Mouse (Mus musculus): ENCODE data around the gene Rpusd2. TPM values are rescaled to one million over a fixed set of nuclear protein-coding genes. Genes with fewer than 3 reads are reported as not detected.

Rpusd2 gene
- polyA plus RNA-seq, 1 experiment from 2014 or later: 3.5 TPM

DNA sequence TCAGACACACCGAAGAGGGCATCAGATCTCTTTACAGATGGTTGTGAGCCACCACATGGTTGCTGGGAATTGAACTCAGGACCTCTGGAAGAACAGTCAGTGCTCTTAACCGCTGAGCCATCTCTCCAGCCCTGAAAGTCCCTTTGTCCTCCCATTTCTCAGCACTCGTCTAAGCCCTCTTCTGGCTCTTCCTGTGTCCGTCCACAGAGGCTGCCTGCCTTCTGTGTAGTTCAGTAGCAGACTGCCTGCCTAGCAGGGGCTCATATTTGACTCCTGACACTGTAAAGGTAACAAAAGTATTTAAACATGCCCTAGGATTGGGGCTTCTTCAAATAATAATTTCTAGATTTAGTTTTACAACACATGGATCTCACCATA, 9.4 kb upstream of the Rpusd2 start:
- Histone ChIP-seq H3K36me3 (ENCODE audit: control insufficient read depth, insufficient read depth, low read length) (peaks cover 16% of the 10 kb centered on the region), H3K27me3 (ENCODE audit: control insufficient read depth, insufficient read depth, low read depth, low read length) (no peaks in the 10 kb centered on the region), H3K4me3 (ENCODE audit: low read length) (no peak overlapping the region), H3K4me2 (ENCODE audit: low read depth, low read length) (no peak overlapping the region), H3K27ac (ENCODE audit: low read length) (no peak overlapping the region), H3K9ac (ENCODE audit: low read length) (no peak overlapping the region), H3K9me3 (ENCODE audit: control insufficient read depth, low read length) (no peaks in the 10 kb centered on the region), H3K4me1 (replicated peaks; ENCODE audit: control insufficient read depth, insufficient read depth, low read length) (peaks cover 7% of the 10 kb centered on the region; the same call in 1 of the 2 replicates)
- WGBS: 63% methylated on average over 4 of the region's 4 CpGs
- ATAC-seq (ENCODE audit: low read depth): no peak

DNA sequence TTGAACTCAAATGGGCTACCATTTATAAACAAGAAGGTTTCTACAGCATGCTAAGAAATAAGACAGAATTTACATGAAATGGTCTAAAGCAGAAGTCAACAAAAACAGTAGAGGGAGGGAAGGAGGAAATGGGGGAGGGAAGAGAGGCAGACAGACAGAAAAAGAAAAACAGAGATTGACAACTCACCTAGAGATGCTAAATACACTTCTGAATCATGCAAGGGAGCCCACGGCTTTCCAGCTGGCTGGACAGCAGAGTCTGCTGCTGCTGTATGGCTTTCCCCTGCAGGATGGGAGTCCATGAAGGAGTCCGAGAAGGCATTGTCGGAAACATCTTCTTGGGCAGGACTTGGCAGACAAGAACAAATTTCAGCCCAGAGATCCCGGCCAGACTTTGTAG, 7.6 kb upstream of the Rpusd2 start:
- H3K9me3 ChIP-seq (ENCODE audit: control insufficient read depth, low read length): no peaks in the 10 kb centered on the region
- WGBS: 91% methylated on average over 4 of the region's 4 CpGs
- ATAC-seq (ENCODE audit: low read depth): no peak
- H3K4me1 ChIP-seq (replicated peaks; ENCODE audit: control insufficient read depth, insufficient read depth, low read length): peaks cover 7% of the 10 kb centered on the region; the same call in 1 of the 2 replicates
- H3K9ac ChIP-seq (ENCODE audit: low read length): no peak overlapping the region
- peaks cover 6% of the 10 kb centered on the region for H3K36me3 ChIP-seq (ENCODE audit: control insufficient read depth, insufficient read depth, low read length)
- no peaks in the 10 kb centered on the region for H3K27me3 ChIP-seq (ENCODE audit: control insufficient read depth, insufficient read depth, low read depth, low read length)
- no peak overlapping the region for H3K4me3 ChIP-seq (ENCODE audit: low read length)
- H3K4me2 ChIP-seq (ENCODE audit: low read depth, low read length): no peak overlapping the region
- H3K27ac ChIP-seq (ENCODE audit: low read length): no peak overlapping the region

DNA sequence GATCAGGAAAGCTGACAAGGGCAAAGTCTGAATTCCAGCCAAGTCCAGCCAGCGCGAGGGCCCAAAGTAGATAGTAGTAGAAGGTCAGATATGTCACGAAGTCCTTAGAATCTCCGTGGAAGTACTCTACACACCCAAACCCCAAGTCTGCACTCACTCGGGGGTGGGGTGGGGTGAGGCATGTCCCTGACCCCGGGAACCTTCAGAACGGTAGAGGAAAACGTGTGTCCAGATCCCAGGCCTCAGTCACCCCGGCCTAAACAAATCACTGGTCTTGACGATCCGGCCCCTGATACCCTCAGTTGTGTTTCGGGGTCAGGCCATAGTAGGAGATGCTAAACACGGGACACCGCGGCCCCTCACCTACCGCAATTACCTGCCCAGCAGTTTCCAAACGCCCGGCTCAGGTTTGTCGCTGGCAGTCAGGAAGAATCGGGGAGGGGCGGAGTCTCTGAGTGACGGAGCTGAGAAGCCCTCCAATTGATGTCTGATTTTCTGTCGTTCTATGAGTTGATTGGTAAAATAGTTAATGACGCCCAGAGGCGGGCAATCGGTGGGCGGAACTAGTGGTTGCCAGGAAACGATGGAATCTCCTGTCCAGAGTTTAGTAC, 5.5 kb upstream of the Rpusd2 start, which contains the start of gene Ccdc32:
Gene Ccdc32, minus strand, starts transcription at position 453 of the 611 bp plus-strand sequence.
- no peaks in the 10 kb centered on the region for H3K9me3 ChIP-seq (ENCODE audit: control insufficient read depth, low read length)
- H3K27ac ChIP-seq (ENCODE audit: low read length): no peak within 1 kb of the TSS
- no peaks in the 10 kb centered on the region; the same call in 1 of the 2 replicates for H3K36me3 ChIP-seq (ENCODE audit: control insufficient read depth, insufficient read depth, low read length)
- WGBS: 0% methylated on average over 28 of the region's 28 CpGs
- peak within 1 kb of the TSS; percentile 87 for H3K4me2 ChIP-seq (ENCODE audit: low read depth, low read length)
- ATAC-seq (ENCODE audit: low read depth): peak; percentile 97
- peak within 1 kb of the TSS; percentile 59 for H3K4me3 ChIP-seq (ENCODE audit: low read length)
- no peaks in the 10 kb centered on the region for H3K27me3 ChIP-seq (ENCODE audit: control insufficient read depth, insufficient read depth, low read depth, low read length)
- H3K9ac ChIP-seq (ENCODE audit: low read length): peak within 1 kb of the TSS; percentile 69
- H3K4me1 ChIP-seq (replicated peaks; ENCODE audit: control insufficient read depth, insufficient read depth, low read length): peaks cover 7% of the 10 kb centered on the region; the same call in 1 of the 2 replicates

- 44% methylated on average over 4 of the region's 4 CpGs for WGBS
- Histone ChIP-seq H3K27ac (ENCODE audit: low read length) (no peak overlapping the region), H3K4me3 (ENCODE audit: low read length) (no peak overlapping the region), H3K9me3 (ENCODE audit: control insufficient read depth, low read length) (no peaks in the 10 kb centered on the region), H3K27me3 (ENCODE audit: control insufficient read depth, insufficient read depth, low read depth, low read length) (no peaks in the 10 kb centered on the region), H3K4me2 (ENCODE audit: low read depth, low read length) (no peak overlapping the region), H3K4me1 (replicated peaks; ENCODE audit: control insufficient read depth, insufficient read depth, low read length) (peaks cover 15% of the 10 kb centered on the region), H3K36me3 (ENCODE audit: control insufficient read depth, insufficient read depth, low read length) (peaks cover 2% of the 10 kb centered on the region; the same call in 1 of the 2 replicates), H3K9ac (ENCODE audit: low read length) (no peak overlapping the region)
- ATAC-seq (ENCODE audit: low read depth): no peak
These were observed 2.4 kb upstream of the Rpusd2 start for GRCm38 (mm10) chr2:119032191-119032590.

DNA sequence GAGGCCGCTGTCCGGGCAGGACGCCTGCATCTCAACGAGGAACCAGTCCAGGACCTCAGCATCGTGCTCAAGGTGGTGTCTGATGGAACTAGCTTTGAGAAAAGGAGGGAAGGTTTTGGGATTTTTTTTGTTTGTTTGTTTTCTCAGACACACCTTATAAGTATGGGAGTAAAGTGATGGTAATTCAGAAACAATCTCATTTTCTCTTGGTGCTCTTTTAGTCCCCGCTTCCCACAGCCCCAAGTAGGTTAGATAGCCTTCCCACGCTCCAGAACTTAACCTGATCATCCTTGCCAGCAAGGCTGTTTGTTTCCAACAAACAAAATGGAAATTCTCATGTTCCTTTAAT, 781 bp downstream of the Rpusd2 start:
- H3K9ac ChIP-seq (ENCODE audit: low read length): peak overlapping the region; percentile 76
- no peak for ATAC-seq (ENCODE audit: low read depth)
- WGBS: 10% methylated on average over 7 of the region's 7 CpGs
- H3K27me3 ChIP-seq (ENCODE audit: control insufficient read depth, insufficient read depth, low read depth, low read length): no peaks in the 10 kb centered on the region
- H3K4me3 ChIP-seq (ENCODE audit: low read length): peak overlapping the region; percentile 62
- H3K27ac ChIP-seq (ENCODE audit: low read length): no peak overlapping the region
- peak overlapping the region; percentile 64 for H3K4me2 ChIP-seq (ENCODE audit: low read depth, low read length)
- no peaks in the 10 kb centered on the region for H3K9me3 ChIP-seq (ENCODE audit: control insufficient read depth, low read length)
- H3K36me3 ChIP-seq (ENCODE audit: control insufficient read depth, insufficient read depth, low read length): peaks cover 13% of the 10 kb centered on the region
- peaks cover 8% of the 10 kb centered on the region for H3K4me1 ChIP-seq (replicated peaks; ENCODE audit: control insufficient read depth, insufficient read depth, low read length)

- ATAC-seq (ENCODE audit: low read depth): no peak
- no peaks in the 10 kb centered on the region; the same call in 1 of the 2 replicates for H3K4me1 ChIP-seq (replicated peaks; ENCODE audit: control insufficient read depth, insufficient read depth, low read length)
- no peak overlapping the region for H3K27ac ChIP-seq (ENCODE audit: low read length)
- H3K36me3 ChIP-seq (ENCODE audit: control insufficient read depth, insufficient read depth, low read length): peaks cover 18% of the 10 kb centered on the region
- 46% methylated on average over 4 of the region's 4 CpGs for WGBS
- no peaks in the 10 kb centered on the region for H3K27me3 ChIP-seq (ENCODE audit: control insufficient read depth, insufficient read depth, low read depth, low read length)
- no peak overlapping the region for H3K4me3 ChIP-seq (ENCODE audit: low read length)
- H3K9me3 ChIP-seq (ENCODE audit: control insufficient read depth, low read length): no peaks in the 10 kb centered on the region
- no peak overlapping the region for H3K4me2 ChIP-seq (ENCODE audit: low read depth, low read length)
- H3K9ac ChIP-seq (ENCODE audit: low read length): no peak overlapping the region
These were observed 6.3 kb downstream of the Rpusd2 start for GRCm38 (mm10) chr2:119040882-119041281.

DNA sequence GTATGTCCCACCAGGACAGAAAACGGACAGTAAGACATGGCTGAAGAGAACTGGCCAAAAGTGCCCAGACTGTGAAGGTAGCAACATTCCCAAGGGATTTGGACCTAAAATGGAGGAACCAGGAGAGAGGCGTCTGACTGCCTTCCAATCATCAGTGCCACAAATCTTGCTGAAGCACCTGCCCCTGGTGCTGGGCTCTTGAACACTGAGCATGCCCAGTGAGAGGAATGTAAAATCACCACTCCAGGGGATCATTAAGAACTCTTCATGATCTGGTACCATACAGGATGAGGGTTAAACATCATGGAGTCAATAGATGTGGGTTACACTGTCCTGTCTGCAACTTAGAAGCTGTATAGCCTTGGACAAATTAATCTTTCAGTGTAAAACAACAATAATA, 10.6 kb downstream of the Rpusd2 start:
- peaks cover 6% of the 10 kb centered on the region for H3K36me3 ChIP-seq (ENCODE audit: control insufficient read depth, insufficient read depth, low read length)
- H3K9ac ChIP-seq (ENCODE audit: low read length): no peak overlapping the region
- 69% methylated on average over 2 of the region's 2 CpGs for WGBS
- no peak for ATAC-seq (ENCODE audit: low read depth)
- no peaks in the 10 kb centered on the region for H3K9me3 ChIP-seq (ENCODE audit: control insufficient read depth, low read length)
- H3K4me1 ChIP-seq (replicated peaks; ENCODE audit: control insufficient read depth, insufficient read depth, low read length): peaks cover 3% of the 10 kb centered on the region
- H3K4me2 ChIP-seq (ENCODE audit: low read depth, low read length): no peak overlapping the region
- no peak overlapping the region for H3K27ac ChIP-seq (ENCODE audit: low read length)
- no peak overlapping the region for H3K4me3 ChIP-seq (ENCODE audit: low read length)
- H3K27me3 ChIP-seq (ENCODE audit: control insufficient read depth, insufficient read depth, low read depth, low read length): no peaks in the 10 kb centered on the region

DNA sequence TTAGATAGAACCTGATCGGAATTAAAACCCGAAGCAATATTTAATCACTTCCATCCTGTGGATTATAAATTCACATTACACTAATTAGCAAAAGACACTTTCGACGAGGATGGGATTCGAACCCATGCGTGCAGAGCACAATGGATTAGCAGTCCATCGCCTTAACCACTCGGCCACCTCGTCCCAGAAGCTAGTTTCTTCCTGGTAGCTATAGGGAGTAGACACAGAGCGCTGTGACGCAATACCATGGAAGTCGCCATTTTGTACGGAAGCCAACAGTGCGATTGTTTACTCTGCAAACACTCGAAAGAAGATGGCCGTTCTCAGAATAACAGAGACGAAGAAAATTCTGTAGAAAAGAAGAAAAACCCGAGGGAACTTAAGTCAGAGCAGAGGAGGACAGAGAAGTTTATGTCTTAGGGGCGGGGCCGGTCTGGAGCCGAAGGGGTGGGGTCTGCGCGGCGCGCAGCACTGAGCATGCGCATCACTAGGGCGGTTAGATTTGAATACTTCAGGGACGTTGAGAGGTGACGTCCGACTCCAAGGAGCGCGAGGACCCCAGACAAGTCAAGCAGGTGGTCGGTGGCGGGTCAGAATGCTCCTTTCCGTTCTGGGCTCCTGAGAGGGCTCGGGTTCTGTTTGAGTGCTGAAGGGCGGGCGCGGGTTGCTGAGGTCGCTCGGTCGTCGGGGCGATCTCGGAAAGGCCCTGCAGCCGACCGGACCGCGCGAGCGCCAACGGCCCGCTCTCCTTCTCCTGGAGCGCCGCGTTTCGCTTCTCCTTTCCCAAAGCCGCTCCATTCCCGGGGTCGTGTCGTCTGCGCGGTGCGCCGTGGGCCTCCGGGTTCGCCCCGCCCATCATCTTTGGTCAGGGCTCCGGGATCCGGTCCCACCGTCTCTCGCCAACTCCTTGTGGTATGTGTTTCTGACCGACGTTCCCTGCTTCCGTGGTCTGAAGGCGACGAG, 12.3 kb downstream of the Rpusd2 start, which contains the start of gene Knl1:
Gene Knl1, plus strand, starts transcription at position 471 of the 963 bp plus-strand sequence.
- Histone ChIP-seq H3K9ac (ENCODE audit: low read length) (peak within 1 kb of the TSS; percentile 85), H3K27me3 (ENCODE audit: control insufficient read depth, insufficient read depth, low read depth, low read length) (no peaks in the 10 kb centered on the region), H3K36me3 (ENCODE audit: control insufficient read depth, insufficient read depth, low read length) (peaks cover 3% of the 10 kb centered on the region), H3K9me3 (ENCODE audit: control insufficient read depth, low read length) (no peaks in the 10 kb centered on the region), H3K4me3 (ENCODE audit: low read length) (peak within 1 kb of the TSS; percentile 92), H3K4me1 (replicated peaks; ENCODE audit: control insufficient read depth, insufficient read depth, low read length) (peaks cover 3% of the 10 kb centered on the region), H3K27ac (ENCODE audit: low read length) (peak within 1 kb of the TSS; percentile 96), H3K4me2 (ENCODE audit: low read depth, low read length) (peak within 1 kb of the TSS; percentile 57)
- peak; percentile 97 for ATAC-seq (ENCODE audit: low read depth)
- under 1% methylated on average over 77 of the region's 77 CpGs for WGBS

DNA sequence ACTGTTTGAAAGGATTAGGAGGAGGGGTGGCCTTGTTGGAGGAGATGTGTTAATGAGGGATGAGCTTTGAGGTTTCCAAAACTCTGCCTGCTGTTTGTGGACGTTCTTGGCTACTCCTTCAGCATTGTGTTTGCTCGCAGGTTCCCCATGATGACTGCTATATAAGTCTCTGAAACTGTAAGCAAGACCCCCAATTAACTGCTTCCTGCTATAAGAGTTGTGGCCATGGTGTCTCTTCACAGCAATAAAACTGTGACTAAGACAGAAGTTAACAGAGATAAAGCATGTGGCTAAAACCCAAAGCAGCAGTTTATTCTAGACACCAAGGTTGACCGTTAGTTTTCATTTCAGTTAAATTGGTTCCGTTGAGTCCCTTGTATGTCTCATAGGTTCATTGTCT, 13.3 kb downstream of the Rpusd2 start:
- ATAC-seq (ENCODE audit: low read depth): no peak
- H3K27ac ChIP-seq (ENCODE audit: low read length): peak overlapping the region; percentile 96; the same call in 1 of the 2 replicates
- no peaks in the 10 kb centered on the region for H3K36me3 ChIP-seq (ENCODE audit: control insufficient read depth, insufficient read depth, low read length)
- H3K4me1 ChIP-seq (replicated peaks; ENCODE audit: control insufficient read depth, insufficient read depth, low read length): peaks cover 3% of the 10 kb centered on the region
- H3K9ac ChIP-seq (ENCODE audit: low read length): peak overlapping the region; percentile 85
- no peaks in the 10 kb centered on the region for H3K9me3 ChIP-seq (ENCODE audit: control insufficient read depth, low read length)
- H3K4me3 ChIP-seq (ENCODE audit: low read length): peak overlapping the region; percentile 92
- peak overlapping the region; percentile 57 for H3K4me2 ChIP-seq (ENCODE audit: low read depth, low read length)
- WGBS: 11% methylated on average over 4 of the region's 4 CpGs
- no peaks in the 10 kb centered on the region for H3K27me3 ChIP-seq (ENCODE audit: control insufficient read depth, insufficient read depth, low read depth, low read length)
